Mouse (Mus musculus): ENCODE measurements around the gene Gm15319.
"Not testable (repeated sequence)": the region's sequence is repeated elsewhere in the genome, so short reads cannot be mapped to it uniquely, and the experiment has no call there.

DNA sequence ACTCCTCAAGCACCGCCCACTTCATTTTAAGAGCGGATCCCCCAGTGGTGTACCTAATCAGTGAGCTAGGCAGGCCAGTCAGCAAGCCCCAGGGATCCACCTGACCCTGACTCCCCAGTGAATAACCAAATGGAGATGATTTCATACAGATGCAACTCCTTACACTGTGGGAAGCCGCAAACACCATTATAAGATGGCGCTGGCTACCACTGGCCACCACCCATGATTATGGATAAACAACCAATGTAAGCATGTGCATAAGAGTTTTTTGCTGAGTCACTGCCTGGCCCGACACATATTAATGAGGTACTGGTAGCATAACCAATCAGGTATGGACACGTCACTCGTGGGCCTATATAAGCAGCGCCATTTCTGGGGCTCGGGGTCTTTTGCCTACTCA lies 21.1 kb upstream of the Gm15319 start:
- not testable (repeated sequence) for TF ChIP-seq CHD2 (IDR thresholded peaks at IDR 0.05; ENCODE audit: low read depth, low read length); HCFC1 (IDR thresholded peaks at IDR 0.05; ENCODE audit: borderline replicate concordance, insufficient read depth, low read length)
- TF ChIP-seq MAFK (IDR thresholded peaks at IDR 0.05; ENCODE audit: insufficient read depth, low read depth, low read length), result 0 out of 2 replicates have a peak, but pooled peaks have one; percentile 35
